Mouse (Mus musculus) liver (tissue): ENCODE measurements at regions not wholly inside any gene's neighbourhood (a gene's known extent, or its start where the extent isn't known, plus 50 kb on each side); places are given as distances from the start of the nearest gene placed in this dataset.
"Not testable (repeated sequence)": the region's sequence is repeated elsewhere in the genome, so short reads cannot be mapped to it uniquely, and the experiment has no call there.

Source experiments
- DNase-seq: peaks from one replicate; pipeline ENCODE4 v3.0.0-alpha.2; 2020; ENCODE audit warnings: mixed read lengths

GRCm38 (mm10) chr2:116444163-116444562, 378.5 kb upstream of the Meis2 start:
- DNase-seq, result no peak

- DNase-seq, result no peak
Measured at GRCm38 (mm10) chr2:116440252-116440651, 374.6 kb upstream of the Meis2 start.

- no peak for DNase-seq
Measured at GRCm38 (mm10) chr2:116433481-116433880, 367.8 kb upstream of the Meis2 start.

- no peak for DNase-seq
Measured at GRCm38 (mm10) chr2:116424131-116424530, 358.5 kb upstream of the Meis2 start.

- DNase-seq, result no peak
Measured at GRCm38 (mm10) chr2:116417428-116418195, 352.0 kb upstream of the Meis2 start.

GRCm38 (mm10) chr2:116415742-116416141, 350.1 kb upstream of the Meis2 start:
- DNase-seq, result no peak

- DNase-seq, result no peak
Measured at GRCm38 (mm10) chr2:116402113-116402512, 336.5 kb upstream of the Meis2 start.

- DNase-seq, result no peak
Measured at GRCm38 (mm10) chr2:116399966-116400365, 334.3 kb upstream of the Meis2 start.

GRCm38 (mm10) chr2:116368811-116369210, 303.2 kb upstream of the Meis2 start:
- DNase-seq, result no peak

GRCm38 (mm10) chr2:116364136-116364535, 298.5 kb upstream of the Meis2 start:
- no peak for DNase-seq

GRCm38 (mm10) chr2:116358145-116358544, 292.5 kb upstream of the Meis2 start:
- no peak for DNase-seq

GRCm38 (mm10) chr2:116348530-116348914, 282.9 kb upstream of the Meis2 start:
- no peak for DNase-seq

GRCm38 (mm10) chr2:116347827-116348529, 282.3 kb upstream of the Meis2 start:
- no peak for DNase-seq

- no peak for DNase-seq
Measured at GRCm38 (mm10) chr2:116331801-116332200, 266.2 kb upstream of the Meis2 start.

- DNase-seq, result no peak
Measured at GRCm38 (mm10) chr2:116322039-116322770, 256.6 kb upstream of the Meis2 start.

- DNase-seq, result no peak
Measured at GRCm38 (mm10) chr2:116299551-116299950, 233.9 kb upstream of the Meis2 start.

GRCm38 (mm10) chr2:116289886-116290285, 224.2 kb upstream of the Meis2 start:
- DNase-seq, result no peak

GRCm38 (mm10) chr2:116243191-116243590, 177.6 kb upstream of the Meis2 start:
- not testable (repeated sequence) for DNase-seq

GRCm38 (mm10) chr2:116236731-116237130, 171.1 kb upstream of the Meis2 start:
- DNase-seq, result no peak

GRCm38 (mm10) chr2:116232793-116233192, 167.2 kb upstream of the Meis2 start:
- no peak for DNase-seq

GRCm38 (mm10) chr2:116216418-116216817, 150.8 kb upstream of the Meis2 start:
- DNase-seq, result peak; percentile 3

- DNase-seq, result no peak
Measured at GRCm38 (mm10) chr2:116201248-116202223, 135.9 kb upstream of the Meis2 start.
